Mouse (Mus musculus): Measurements from ENCODE around the gene Rora.

GRCm38 (mm10) chr9:68683938-68684337, 30.4 kb downstream of the Rora start:
- TF ChIP-seq CTCF (IDR thresholded peaks at IDR 0.05; ENCODE audit: low read depth, low read length), result no peak
- TF ChIP-seq POLR2A (IDR thresholded peaks at IDR 0.05; ENCODE audit: borderline replicate concordance, low read depth, low read length), result no peak
